Mouse (Mus musculus) hindlimb bud, embryonic 11.5 days (tissue): ENCODE measurements at regions not wholly inside any gene's neighbourhood (a gene's known extent, or its start where the extent isn't known, plus 50 kb on each side); places are given as distances from the start of the nearest gene placed in this dataset.

Source experiments
- DNase-seq: peaks from one replicate; pipeline ENCODE4 v3.0.0-alpha.2; 2012; ENCODE audit warnings: low read depth, low spot score; ENCODE audit errors: extremely low spot score

DNA sequence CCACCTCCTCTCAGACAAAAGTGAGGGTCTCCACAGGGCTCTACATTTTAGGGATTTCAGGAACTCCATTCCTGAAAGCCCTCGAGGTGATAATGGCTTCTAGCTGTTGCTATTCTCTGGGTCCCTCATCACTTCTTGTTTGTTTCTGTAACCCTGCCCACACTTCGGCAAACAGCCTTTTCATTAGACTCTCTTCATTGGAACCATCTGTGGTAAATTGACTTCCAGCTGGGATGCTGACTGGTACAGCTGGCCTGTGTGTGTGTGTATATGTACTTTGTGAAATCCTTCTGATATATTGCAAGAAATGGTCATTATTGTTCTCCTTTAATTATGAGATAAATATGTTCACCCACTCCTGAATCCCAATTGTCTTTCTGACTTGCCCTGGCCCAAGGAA, 50.3 kb downstream of the Gm10192 start:
- peak; percentile 52 for DNase-seq

GRCm38 (mm10) chr4:97127780-97128179, 55.2 kb downstream of the Gm10192 start:
- DNase-seq = no peak

DNA sequence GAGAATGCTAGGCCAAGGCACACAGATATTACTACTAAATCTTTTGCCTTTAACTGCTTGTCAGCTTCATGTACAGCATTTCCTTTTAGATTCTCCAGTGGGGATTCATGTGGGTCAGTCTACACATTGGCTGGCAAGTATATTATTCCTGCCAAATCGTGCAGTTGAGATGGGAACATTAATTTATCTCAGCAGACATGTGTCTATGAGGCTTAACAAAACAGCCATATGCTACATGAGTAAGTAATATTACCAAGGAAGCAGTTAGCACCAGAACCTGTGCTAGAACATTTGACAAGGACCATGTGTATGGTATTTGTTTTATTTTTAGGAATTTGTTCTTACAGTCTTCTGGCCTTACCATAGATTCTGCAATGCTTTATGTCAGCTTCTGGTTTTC, 59.1 kb downstream of the Gm10192 start:
- DNase-seq = no peak

- no peak for DNase-seq
These were observed 61.0 kb downstream of the Gm10192 start for GRCm38 (mm10) chr4:97121952-97122351.

GRCm38 (mm10) chr4:97119459-97119858, 63.5 kb downstream of the Gm10192 start:
- no peak for DNase-seq

GRCm38 (mm10) chr4:97117016-97117415, 66.0 kb downstream of the Gm10192 start:
- no peak for DNase-seq

DNA sequence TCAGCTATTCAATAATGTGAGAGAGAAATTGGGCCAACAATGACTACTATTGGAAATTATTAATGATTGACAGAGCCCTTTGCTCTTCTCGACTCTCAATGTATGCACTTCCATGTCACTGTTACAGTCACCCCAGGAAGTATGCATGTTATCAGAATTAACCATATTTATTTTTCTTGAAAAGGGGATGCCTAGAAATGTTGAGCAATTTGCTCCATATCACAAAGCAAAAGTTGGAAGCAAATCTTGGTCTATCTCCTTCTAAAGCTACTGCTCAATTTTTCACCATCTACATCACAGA, 80.3 kb downstream of the Gm10192 start:
- no peak for DNase-seq

DNA sequence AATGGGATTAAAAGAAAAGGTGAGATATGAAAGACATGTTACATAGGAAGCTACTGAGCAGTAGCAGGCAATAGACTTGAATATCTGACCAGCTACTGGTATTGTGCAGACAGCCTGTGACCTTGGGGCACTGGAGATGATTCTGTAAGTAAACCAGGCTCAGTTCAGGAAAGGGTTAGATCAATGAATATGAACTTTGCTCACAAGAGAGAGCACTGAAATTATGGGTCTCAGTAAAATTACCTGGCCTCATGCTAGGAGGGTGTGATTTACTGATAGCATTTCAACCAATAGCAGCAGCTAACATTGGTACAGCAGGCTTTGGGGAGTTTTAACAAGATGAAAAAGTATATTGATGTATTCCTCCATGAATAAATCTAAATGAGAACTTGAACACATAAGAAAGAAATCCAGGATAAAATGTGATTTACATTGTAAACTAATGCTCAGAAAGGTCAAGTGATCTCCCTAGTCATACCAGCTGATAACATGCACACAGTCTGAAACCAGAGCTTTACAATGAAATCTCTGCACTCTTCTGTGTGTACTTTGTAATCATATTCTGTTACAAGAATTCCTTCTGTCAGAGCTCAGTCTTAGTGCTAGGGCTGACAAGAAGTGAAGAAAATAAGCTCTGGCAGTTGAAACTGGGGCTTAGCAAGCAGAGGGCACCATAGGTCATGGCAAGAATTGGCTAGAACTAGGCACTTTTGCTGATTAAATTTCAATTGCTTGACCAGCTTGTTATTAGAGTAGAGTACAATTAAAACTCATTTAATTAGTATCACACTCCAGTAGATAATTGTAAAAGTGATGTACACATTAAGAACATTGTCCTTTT, 80.8 kb downstream of the Gm10192 start:
- no peak for DNase-seq

- DNase-seq = no peak
These were observed 83.2 kb downstream of the Gm10192 start for GRCm38 (mm10) chr4:97099721-97100120.

GRCm38 (mm10) chr4:97093576-97093975, 89.4 kb downstream of the Gm10192 start:
- no peak for DNase-seq

GRCm38 (mm10) chr4:97050735-97051134, 132.2 kb downstream of the Gm10192 start:
- DNase-seq = no peak

DNA sequence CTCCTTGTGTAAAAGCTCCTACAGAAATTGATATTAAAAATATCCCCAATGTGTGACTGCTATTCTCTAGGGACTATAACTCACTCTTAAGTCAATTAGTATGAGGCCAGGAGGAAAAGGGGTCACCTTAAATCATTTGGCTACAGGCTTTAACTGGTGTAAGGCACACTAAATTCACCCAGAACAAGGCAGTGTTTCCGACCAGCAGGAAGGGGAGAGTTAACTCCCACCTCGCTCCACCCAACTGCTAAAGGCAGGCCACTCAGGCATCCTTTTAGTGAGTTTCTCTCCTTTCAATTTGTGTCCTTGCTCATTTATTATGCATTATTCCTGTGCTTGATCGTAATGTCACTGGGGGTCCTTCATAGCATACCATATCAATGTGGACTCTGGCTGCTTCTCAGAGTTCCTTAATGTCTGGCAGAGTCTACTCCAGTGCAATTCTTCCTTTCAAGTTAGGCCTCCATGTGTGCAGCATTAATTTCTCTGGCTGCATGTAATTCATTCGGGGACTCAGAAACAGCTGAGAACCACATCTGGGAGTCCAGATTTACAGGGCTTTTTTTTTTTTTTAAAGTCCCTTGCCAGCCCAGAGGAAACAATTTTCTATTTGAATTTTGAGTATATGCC, 133.8 kb downstream of the Gm10192 start:
- no peak for DNase-seq

GRCm38 (mm10) chr4:97037693-97038348, 145.1 kb downstream of the Gm10192 start:
- no peak for DNase-seq

DNA sequence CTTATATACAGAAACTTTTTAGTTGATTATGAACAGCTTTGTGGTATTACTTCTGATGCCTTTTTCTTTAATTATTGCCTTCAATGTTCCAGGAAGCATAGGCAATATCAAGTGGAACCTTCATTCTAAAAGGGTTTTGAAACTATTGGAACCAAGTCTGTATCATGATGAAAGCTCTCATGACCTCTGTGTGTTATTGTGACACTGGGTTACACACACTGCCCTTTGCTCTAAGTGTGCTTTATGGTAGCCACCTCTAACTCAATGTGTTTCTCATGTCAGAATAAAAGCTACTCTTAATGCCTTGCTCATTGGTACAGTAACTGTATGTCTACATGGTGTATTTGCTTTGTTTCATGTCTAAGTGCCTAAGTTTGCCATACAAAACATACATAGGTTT, 154.0 kb downstream of the Gm10192 start:
- no peak for DNase-seq

- DNase-seq = no peak
These were observed 157.4 kb downstream of the Gm10192 start for GRCm38 (mm10) chr4:97025446-97026040.

DNA sequence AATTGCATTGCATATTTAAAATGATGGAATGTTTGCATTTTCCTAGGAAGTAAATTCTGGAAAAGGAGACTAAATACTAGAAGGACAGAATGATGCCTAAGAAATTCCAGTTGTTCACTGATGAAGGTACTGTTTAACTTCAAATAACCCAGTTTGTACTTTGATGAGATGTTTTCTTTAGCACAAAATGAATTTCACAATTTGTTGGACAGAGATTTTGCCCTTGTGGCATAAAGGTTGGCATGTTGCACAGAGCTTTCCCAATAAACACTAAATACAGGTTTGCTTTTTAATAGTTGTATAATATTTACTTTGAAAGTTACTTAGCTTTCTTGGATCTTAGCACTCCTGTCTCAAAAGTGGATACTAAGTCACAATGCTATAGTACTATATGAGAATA, 181.6 kb downstream of the Gm10192 start:
- no peak for DNase-seq

GRCm38 (mm10) chr4:96980311-96980710, 195.3 kb upstream of the Gm12695 start:
- DNase-seq = no peak

GRCm38 (mm10) chr4:96979876-96980275, 194.9 kb upstream of the Gm12695 start:
- DNase-seq = no peak

DNA sequence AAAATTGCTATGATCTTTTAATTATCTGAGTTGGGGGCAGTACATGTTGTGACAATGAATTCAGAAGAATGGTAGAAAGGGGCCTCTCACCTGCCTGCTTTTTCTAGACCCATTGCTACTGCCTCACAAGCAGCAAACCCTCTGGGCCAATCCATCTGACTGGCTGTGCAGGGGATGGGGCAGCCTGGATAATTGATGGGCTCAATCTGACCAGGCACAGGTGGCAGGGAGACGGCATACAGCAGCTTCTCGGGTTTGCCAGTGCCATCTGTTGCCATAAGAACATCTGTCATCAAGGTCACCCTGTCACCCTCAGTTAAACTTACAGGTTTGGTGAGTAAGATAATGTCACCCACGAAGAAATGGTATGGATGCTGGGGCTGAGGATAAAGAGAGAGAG, 189.9 kb upstream of the Gm12695 start:
- DNase-seq = no peak

- DNase-seq = no peak
These were observed 188.8 kb upstream of the Gm12695 start for GRCm38 (mm10) chr4:96973804-96974203.

GRCm38 (mm10) chr4:96969199-96969598, 184.2 kb upstream of the Gm12695 start:
- DNase-seq = no peak
